Mouse (Mus musculus) CH12.LX (cell line): ENCODE results near the gene AC129217.1. TPM values are rescaled to one million over a fixed set of nuclear protein-coding genes. Genes with fewer than 3 reads are reported as not detected.

ENCODE experiments used
- DNase-seq: peaks from one replicate; pipeline ENCODE4 v3.0.0-alpha.2; 2013; ENCODE audit errors: extremely low read depth
- H3K27ac ChIP-seq: 2 replicates; pipeline ENCODE4 v1.5.1; 2012; ENCODE audit warnings: low read depth, mild to moderate bottlenecking, control low read depth, moderate library complexity; ENCODE audit not compliant: insufficient read depth
- H3K27me3 ChIP-seq: replicated peaks from 2 replicates; pipeline ENCODE3; 2012; ENCODE audit warnings: inconsistent platforms
- H3K36me3 ChIP-seq, 2 experiments: replicated peaks in 1 of 2; 2 replicates each; pipeline versions ENCODE3 to v1.6.1; 2012; ENCODE audit warnings: inconsistent platforms in 1 of 2, low read length in 1 of 2, mild to moderate bottlenecking in 1 of 2, mixed read lengths in 1 of 2, moderate library complexity in 1 of 2; ENCODE audit not compliant: control insufficient read depth in 1 of 2, insufficient read depth in 1 of 2
- H3K4me1 ChIP-seq, 2 experiments: 2 replicates each; pipeline ENCODE4 v1.6.1; 2012; ENCODE audit warnings: inconsistent platforms in 1 of 2, moderate library complexity in 1 of 2; ENCODE audit not compliant: insufficient read depth in 2 of 2, control insufficient read depth in 1 of 2
- H3K4me2 ChIP-seq: 2 replicates; pipeline ENCODE4 v1.6.1; 2012; ENCODE audit warnings: low read depth, mild to moderate bottlenecking, control low read depth; ENCODE audit not compliant: poor library complexity, insufficient read depth, severe bottlenecking
- H3K4me3 ChIP-seq, 3 experiments: fragments of 150-350 bp in 1 of 3; sonication (generic) in 1 of 3; replicated peaks in 1 of 3; 2 replicates each; pipeline versions ENCODE3 to v1.5.1; 2011 to 2012; ENCODE audit warnings: low read depth in 2 of 3, low read length in 2 of 3, mild to moderate bottlenecking in 2 of 3, moderate library complexity in 2 of 3, control low read depth in 1 of 3, improper control_type of control experiment in 1 of 3, inconsistent platforms in 1 of 3, mixed read lengths in 1 of 3; ENCODE audit not compliant: poor library complexity in 1 of 3
- H3K79me2 ChIP-seq: replicated peaks from 2 replicates; pipeline ENCODE4 v1.6.1; 2012; ENCODE audit warnings: mild to moderate bottlenecking, moderate library complexity; ENCODE audit not compliant: control insufficient read depth, poor library complexity, insufficient read depth, severe bottlenecking; ENCODE audit errors: extremely low read depth
- H3K9ac ChIP-seq: 2 replicates; pipeline ENCODE4 v1.6.1; 2012; ENCODE audit warnings: low read depth, mild to moderate bottlenecking, control low read depth, moderate library complexity; ENCODE audit not compliant: insufficient read depth
- H3K9me3 ChIP-seq: replicated peaks from 2 replicates; pipeline ENCODE3; 2012; ENCODE audit warnings: low read length, inconsistent platforms, mixed read lengths
- BHLHE40 ChIP-seq: IDR thresholded peaks from 2 replicates; pipeline ENCODE4 v1.6.1; 2011; ENCODE audit warnings: mild to moderate bottlenecking, low read depth, low read length, improper control_type of control experiment
- CHD1 ChIP-seq: IDR thresholded peaks from 2 replicates; pipeline ENCODE4 v1.6.1; 2012; ENCODE audit warnings: low read depth, low read length, improper control_type of control experiment, inconsistent platforms
- CHD2 ChIP-seq: IDR thresholded peaks from 2 replicates; pipeline ENCODE4 v1.6.1; 2011; ENCODE audit warnings: low read length, improper control_type of control experiment
- CTCF ChIP-seq, 2 experiments: IDR thresholded peaks in 1 of 2; conservative IDR thresholded peaks in 1 of 2; 2 replicates each; pipeline ENCODE4 v1.5.1; 2011 to 2012; ENCODE audit warnings: low read depth in 2 of 2, low read length in 2 of 2, improper control_type of control experiment in 1 of 2, inconsistent platforms in 1 of 2, mild to moderate bottlenecking in 1 of 2, moderate library complexity in 1 of 2
- E2F4 ChIP-seq: IDR thresholded peaks from 2 replicates; pipeline ENCODE4 v1.6.1; 2011; ENCODE audit warnings: low read depth, low read length, improper control_type of control experiment; ENCODE audit not compliant: insufficient replicate concordance
- ELF1 ChIP-seq: IDR thresholded peaks from 2 replicates; pipeline ENCODE4 v1.6.1; 2014; ENCODE audit warnings: low read depth, mild to moderate bottlenecking, inconsistent platforms, low read length, improper control_type of control experiment
- EP300 ChIP-seq: IDR thresholded peaks from 2 replicates; pipeline ENCODE4 v1.6.1; 2011; ENCODE audit warnings: low read length, improper control_type of control experiment
- ETS1 ChIP-seq: conservative IDR thresholded peaks from 2 replicates; pipeline ENCODE4 v1.6.1; 2012; ENCODE audit warnings: low read depth, mild to moderate bottlenecking, inconsistent platforms, low read length, improper control_type of control experiment, moderate library complexity
- HCFC1 ChIP-seq: IDR thresholded peaks from 2 replicates; pipeline ENCODE4 v1.6.1; 2012; ENCODE audit warnings: low read depth, mild to moderate bottlenecking, inconsistent platforms, low read length, improper control_type of control experiment
- MAX ChIP-seq: IDR thresholded peaks from 2 replicates; pipeline ENCODE4 v1.6.1; 2011; ENCODE audit warnings: low read length, improper control_type of control experiment
- NELFE ChIP-seq: IDR thresholded peaks from 2 replicates; pipeline ENCODE4 v1.6.1; 2011; ENCODE audit warnings: low read depth, low read length, improper control_type of control experiment
- NRF1 ChIP-seq: IDR thresholded peaks from 2 replicates; pipeline ENCODE4 v1.6.1; 2014; ENCODE audit warnings: low read depth, mild to moderate bottlenecking, inconsistent platforms, low read length, improper control_type of control experiment, moderate library complexity
- PAX5 ChIP-seq: IDR thresholded peaks from 2 replicates; pipeline ENCODE4 v1.6.1; 2012; ENCODE audit warnings: low read length, inconsistent platforms, mixed read lengths
- RAD21 ChIP-seq: IDR thresholded peaks from 2 replicates; pipeline ENCODE4 v1.6.1; 2011; ENCODE audit warnings: low read depth, mild to moderate bottlenecking, low read length, improper control_type of control experiment, moderate library complexity
- SMC3 ChIP-seq: IDR thresholded peaks from 2 replicates; pipeline ENCODE4 v1.6.1; 2011; ENCODE audit warnings: low read depth, low read length, improper control_type of control experiment
- TBP ChIP-seq: conservative IDR thresholded peaks from 2 replicates; pipeline ENCODE4 v1.6.1; 2011; ENCODE audit warnings: low read depth, low read length, improper control_type of control experiment
- TCF12 ChIP-seq: IDR thresholded peaks from 2 replicates; pipeline ENCODE4 v1.6.1; 2014; ENCODE audit warnings: low read depth, mild to moderate bottlenecking, inconsistent platforms, low read length, improper control_type of control experiment
- UBTF ChIP-seq: IDR thresholded peaks from 2 replicates; pipeline ENCODE4 v1.6.1; 2012; ENCODE audit warnings: low read depth, mild to moderate bottlenecking, inconsistent platforms, low read length, improper control_type of control experiment, moderate library complexity
- USF2 ChIP-seq: conservative IDR thresholded peaks from 2 replicates; pipeline ENCODE4 v1.6.1; 2011; ENCODE audit warnings: low read depth, low read length, improper control_type of control experiment
- ZKSCAN1 ChIP-seq: IDR thresholded peaks from 2 replicates; pipeline ENCODE4 v1.6.1; 2012; ENCODE audit warnings: low read depth, inconsistent platforms, low read length, improper control_type of control experiment, borderline replicate concordance
- ZNF384 ChIP-seq: IDR thresholded peaks from 2 replicates; pipeline ENCODE4 v1.6.1; 2012; ENCODE audit warnings: low read depth, low read length, improper control_type of control experiment, inconsistent platforms
- dilution Hi-C: fragments of 300-500 bp; cut with MboI; formaldehyde crosslinking; loops from 2 replicates; pipeline ENCODE4 v1.14.3; 2020; ENCODE audit warnings: low sequenced_read_pairs; ENCODE audit not compliant: extremely low pct_unique_long_range_greater_than_20kb, extremely low pct_ligation_motif_present
- in situ Hi-C: fragments of 300-500 bp; cut with MboI; formaldehyde crosslinking; loops from 3 replicates; pipeline ENCODE4 v1.14.3; 2019; ENCODE audit warnings: low sequenced_read_pairs, low pct_ligation_motif_present, low pct_unique_long_range_greater_than_20kb, mixed read lengths
- polyA plus RNA-seq: library from polyadenylated mRNA; unstranded; fragments of >175 nt; gene quantifications from 2 replicates; pipeline ENCODE4 v1.2.1, GENCODE M21; 2012; ENCODE audit warnings: low read depth; ENCODE audit not compliant: insufficient read length
- total RNA-seq, 2 experiments: library from RNA; depleted of rRNA; stranded (reverse); fragments of 300-350 nt in 1 of 2; fragments of >200 nt in 1 of 2; gene quantifications; 2 replicates each; pipeline ENCODE4 v1.2.3; 2012 to 2014

AC129217.1 gene
- total and polyA plus RNA-seq, 3 experiments = 0.25 to 77.4 (median 5.1) TPM

DNA sequence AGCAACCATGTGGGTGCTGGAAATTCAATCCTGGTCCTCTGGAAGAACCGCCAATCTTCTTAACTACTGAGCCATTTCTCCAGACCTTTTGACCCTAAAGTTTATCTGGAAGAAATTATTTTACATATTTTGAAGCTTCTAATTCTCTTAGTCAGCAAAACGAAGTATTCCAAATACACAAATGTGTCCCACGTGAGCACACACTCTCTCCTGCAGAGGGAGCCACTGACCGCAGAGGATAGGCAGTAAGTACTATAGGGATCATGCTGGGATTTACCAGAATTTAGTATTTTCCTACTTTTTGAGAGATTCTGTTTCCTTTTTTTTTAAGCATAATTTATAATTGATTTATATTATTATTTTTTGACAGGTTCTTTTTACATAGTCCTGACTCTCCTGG is 28.1 kb downstream of the AC129217.1 start (continued):
- no peak for TF ChIP-seq E2F4
- TF ChIP-seq UBTF = no peak
- TF ChIP-seq CHD1 = no peak
- TF ChIP-seq ELF1 = no peak
- no peak for TF ChIP-seq EP300
- TF ChIP-seq CHD2 = no peak
- TF ChIP-seq PAX5 = no peak
- no peak for TF ChIP-seq USF2
- TF ChIP-seq RAD21 = peak; percentile 67
- peak; percentile 62 for TF ChIP-seq BHLHE40
- TF ChIP-seq TBP = no peak
- no peak for TF ChIP-seq ZNF384
- TF ChIP-seq NRF1 = no peak
- no peak for TF ChIP-seq ETS1
- 0 out of 2 replicates have a peak, but pooled peaks have one; percentile 23 for TF ChIP-seq MAX
- peak; percentile 34 to 73; a peak in 3 of 4 replicates for TF ChIP-seq CTCF (conservative IDR thresholded peaks at IDR 0.05 in 1 of 2, IDR thresholded peaks at IDR 0.05 in 1 of 2; ENCODE audit: low read depth in 2 of 2, low read length in 2 of 2)
- no peak for TF ChIP-seq ZKSCAN1
- no peak for TF ChIP-seq TCF12
- TF ChIP-seq NELFE = no peak
- no peak for TF ChIP-seq HCFC1

DNA sequence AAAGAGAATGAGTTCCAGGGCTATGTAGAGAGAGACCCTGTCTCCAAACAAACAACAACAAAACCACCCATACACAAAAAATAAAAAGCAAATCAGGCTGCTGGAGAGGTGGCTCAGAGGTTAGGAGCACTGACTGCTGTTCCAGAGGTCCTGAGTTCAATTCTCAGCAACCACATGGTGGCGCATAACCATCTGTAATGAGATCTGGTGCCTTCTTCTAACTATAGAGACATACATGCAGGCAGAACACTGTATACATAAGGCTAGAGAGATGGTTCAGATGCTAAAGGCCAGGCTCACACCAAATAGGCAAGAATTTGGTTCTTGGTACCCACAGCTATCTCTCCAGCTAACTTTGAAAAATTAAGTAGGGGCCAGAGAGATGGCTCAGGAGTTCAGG is 29.4 kb downstream of the AC129217.1 start:
- Histone ChIP-seq H3K9me3 (no peaks in the 10 kb centered on the region), H3K4me2 (no peak overlapping the region), H3K9ac (no peak overlapping the region), H3K27ac (no peak overlapping the region), H3K4me1 (no peaks in the 10 kb centered on the region; a peak in 1 of 4 replicates), H3K27me3 (no peaks in the 10 kb centered on the region), H3K4me3 (no peak overlapping the region), H3K36me3 (no peaks in the 10 kb centered on the region), H3K79me2 (no peaks in the 10 kb centered on the region)
- dilution Hi-C loops (no loop called here), in situ Hi-C loops (loop anchor here (5.0 kb wide), 1 partner anchor 243 kb away; no protein-coding TSS in a partner anchor)
- TF ChIP-seq CHD2 = no peak
- TF ChIP-seq SMC3 = peak; percentile 78
- TF ChIP-seq RAD21 = peak; percentile 65
- TF ChIP-seq CTCF (conservative IDR thresholded peaks at IDR 0.05 in 1 of 2, IDR thresholded peaks at IDR 0.05 in 1 of 2; ENCODE audit: low read depth in 2 of 2, low read length in 2 of 2) = peak; percentile 10 to 74; a peak in 2 of 4 replicates
- DNase-seq = no peak
